Mouse (Mus musculus) liver, adult 10 weeks (tissue): Measurements from ENCODE around the gene Cpeb1. TPM values are rescaled to one million over a fixed set of nuclear protein-coding genes. Genes with fewer than 3 reads are reported as not detected.

Experiments
- polyA plus RNA-seq: library from polyadenylated mRNA; stranded (reverse); fragments of 350-450 nt; fragmentation: Illumina TruSeq; extraction: RNeasy Lipid Tissue Mini Kit (QIAGEN cat#74804); gene quantifications from one replicate; pipeline ENCODE4 v1.2.3, GENCODE M21; 2014; ENCODE audit warnings: low read depth, low replicate concordance

The Cpeb1 gene
- polyA plus RNA-seq, result 7.0 TPM

DNA sequence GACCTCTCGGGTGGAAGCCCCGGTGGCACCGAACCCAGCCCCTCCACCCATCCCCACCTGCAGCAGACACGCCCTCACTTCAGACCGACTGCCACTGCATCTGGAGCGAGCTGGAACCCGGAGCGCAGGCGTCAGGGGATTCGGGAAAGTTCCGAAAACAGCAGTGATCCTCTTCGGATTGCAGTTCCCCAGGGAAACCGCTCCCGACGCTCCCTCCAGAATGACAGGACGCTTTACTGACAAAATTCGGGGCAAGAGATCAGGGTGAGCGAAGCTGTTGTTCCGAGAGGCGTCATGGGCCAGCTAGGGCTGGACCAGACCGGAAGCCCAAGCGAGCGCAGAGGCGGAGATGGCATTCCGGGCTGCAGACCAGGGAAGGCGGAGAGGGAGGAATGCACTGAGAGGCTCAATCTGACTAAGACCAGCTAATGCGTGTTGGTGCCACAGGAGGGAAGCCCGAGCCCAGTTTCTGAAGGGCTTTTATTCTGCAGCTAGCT, at the start of gene Cpeb1:
Cpeb1 (minus strand) TSS at position 311 of the 497 bp plus-strand sequence.

DNA sequence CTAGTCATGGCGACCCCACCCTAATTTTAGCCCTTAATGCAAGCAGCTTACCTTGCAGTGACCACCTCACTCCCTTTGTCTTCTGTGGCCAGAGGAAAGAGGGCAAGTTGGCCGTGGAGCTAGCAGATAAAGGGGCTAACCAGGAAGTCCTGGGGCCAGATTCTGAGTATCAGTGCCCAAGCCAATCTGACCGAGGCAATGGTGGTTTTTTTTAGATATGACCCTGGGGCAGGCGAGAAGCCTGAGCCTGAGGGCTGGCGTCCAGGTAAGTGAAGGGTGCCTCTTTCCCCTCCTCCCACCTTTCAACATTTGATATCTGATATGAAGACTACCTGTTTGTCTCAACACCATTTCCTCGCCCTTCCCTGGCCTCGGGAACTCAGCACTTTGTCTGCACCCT, 42.9 kb upstream of the Cpeb1 start, which contains the start of gene BC048679:
BC048679 (minus strand) TSS at position 101 of the 400 bp plus-strand sequence.

DNA sequence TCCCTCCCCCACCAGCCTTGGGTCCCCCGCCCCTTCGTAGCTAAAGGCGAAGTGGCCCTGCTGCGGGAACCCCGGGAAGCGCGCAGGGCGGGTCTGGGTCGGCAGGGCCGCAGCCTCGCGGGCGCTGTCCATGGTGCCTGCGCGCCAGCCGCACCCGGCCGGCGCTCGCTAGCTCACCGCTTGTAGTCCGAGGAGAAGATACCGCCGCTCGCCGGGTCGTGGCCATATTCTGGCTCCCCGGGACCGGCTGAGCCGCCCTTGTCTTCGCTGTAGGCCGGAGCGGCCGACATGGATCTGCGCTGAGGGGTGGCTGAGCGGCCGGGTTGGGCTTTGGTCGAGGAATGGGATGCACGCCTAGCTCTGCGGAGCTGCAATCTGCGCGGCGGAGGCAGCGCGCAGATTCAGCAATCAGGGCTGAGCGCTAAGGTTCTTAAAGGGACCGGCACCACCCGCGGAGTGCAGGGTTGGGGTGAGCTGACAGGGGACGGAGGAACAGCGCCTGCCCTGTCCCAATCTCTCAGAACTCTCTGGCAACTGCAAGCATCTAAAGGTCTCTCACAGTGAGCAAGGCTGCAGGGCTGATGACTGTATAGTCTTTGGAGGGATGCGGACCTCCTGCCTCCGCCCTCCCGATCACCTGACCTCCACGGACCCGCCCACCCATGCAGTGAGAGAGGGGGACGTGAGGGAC, 38.2 kb upstream of the Cpeb1 start, which contains the start of gene Ap3b2:
Ap3b2 (minus strand) TSS at position 595 of the 691 bp plus-strand sequence.

DNA sequence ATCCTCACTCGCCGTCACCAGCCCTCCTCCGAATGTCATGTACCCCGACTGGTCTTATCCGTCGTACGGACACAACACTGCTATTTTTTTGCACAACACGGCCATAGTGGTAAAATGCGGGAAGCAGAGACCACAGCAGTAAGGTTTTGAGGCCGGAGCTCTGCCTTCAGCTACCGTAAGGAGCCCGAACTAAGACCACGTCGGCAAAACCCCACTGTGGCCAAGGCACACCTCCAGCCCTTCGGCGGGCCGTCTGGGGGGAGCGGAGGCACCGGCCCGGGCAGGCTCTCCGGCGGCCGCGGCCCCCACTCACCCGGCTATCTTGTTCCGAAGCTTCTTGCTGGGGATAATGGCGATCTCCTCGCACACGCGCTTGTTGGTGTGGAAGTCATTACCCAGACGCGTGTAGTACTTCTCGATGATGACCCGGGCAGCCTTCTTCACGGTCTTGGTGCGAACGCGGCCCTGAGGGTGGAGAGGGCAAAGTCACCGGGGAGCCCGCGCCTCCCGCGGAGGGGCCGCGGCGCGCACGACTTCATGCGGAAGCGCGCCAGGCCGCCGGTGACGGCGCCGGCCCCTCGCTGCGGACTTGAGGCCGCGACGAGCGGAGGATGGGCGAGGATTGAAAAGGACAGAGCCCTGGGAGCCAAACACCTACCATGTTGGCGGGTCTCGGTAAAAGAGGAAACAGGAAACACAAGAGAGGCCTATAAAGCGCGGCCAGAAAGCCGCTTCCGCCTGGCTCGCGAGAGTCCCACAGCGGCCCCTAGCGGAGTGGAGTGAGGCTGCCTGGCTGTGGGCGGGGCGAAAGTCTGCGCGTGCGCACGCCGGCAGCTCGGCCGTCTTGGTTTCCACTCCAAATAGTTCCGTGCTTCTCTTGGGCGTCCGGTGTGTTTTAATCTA, 110.5 kb downstream of the Cpeb1 start, which contains the start of gene Rps17:
Rps17 (minus strand) TSS at position 711 of the 903 bp plus-strand sequence.

Other genes with a start within 250 kb of the Cpeb1 start
- gene Pde8a, start 241.9 kb downstream of the Cpeb1 start, polyA plus RNA-seq, result 46.4 TPM
- gene Rps17, start 110.2 kb downstream of the Cpeb1 start, polyA plus RNA-seq, result 188 TPM
- gene Ap3b2, start 38.5 kb upstream of the Cpeb1 start, polyA plus RNA-seq, result not detected
- gene BC048679, start 42.8 kb upstream of the Cpeb1 start, polyA plus RNA-seq, result not detected
- gene Fsd2, start 111.5 kb upstream of the Cpeb1 start, polyA plus RNA-seq, result not detected
- 13.7 TPM for gene Whamm, start 115.8 kb upstream of the Cpeb1 start, polyA plus RNA-seq